Mouse (Mus musculus) urinary bladder, adult 18-20 months (tissue): ENCODE measurements around the gene Tmpo.

Experiments used
- DNase-seq, 2 experiments: peaks; one replicate each; pipeline ENCODE4 v3.0.0; 2022; ENCODE audit warnings: low spot score in 2 of 2, mixed read lengths in 2 of 2

Gene Tmpo

GRCm38 (mm10) chr10:91158442-91158841 lies 22.7 kb downstream of the Tmpo start:
- peak in 1 of 2 experiments; percentile 29 for DNase-seq

GRCm38 (mm10) chr10:91156338-91156737 lies 24.8 kb downstream of the Tmpo start:
- DNase-seq, result no peak

GRCm38 (mm10) chr10:91153894-91154503 lies 27.1 kb downstream of the Tmpo start:
- no peak for DNase-seq

DNA sequence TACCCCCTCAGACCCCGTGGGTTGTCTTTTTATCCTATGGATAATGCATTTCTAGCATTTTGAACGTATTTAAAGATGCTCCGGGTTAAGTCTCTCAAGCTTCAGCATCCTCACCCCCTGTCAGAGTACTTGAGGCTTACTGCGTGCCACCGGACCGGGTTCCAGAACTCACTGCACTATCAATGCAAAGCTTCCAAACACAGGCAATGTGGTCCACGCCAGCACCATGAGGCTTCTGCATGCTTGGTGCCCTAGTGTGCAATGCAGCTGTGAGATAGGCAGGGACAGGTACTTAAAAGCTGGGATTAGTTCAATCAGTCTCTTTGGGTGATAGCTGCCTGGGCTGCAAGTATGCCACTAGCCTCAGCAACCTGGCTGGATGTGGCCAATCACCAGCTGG lies 35.7 kb downstream of the Tmpo start:
- no peak for DNase-seq

DNA sequence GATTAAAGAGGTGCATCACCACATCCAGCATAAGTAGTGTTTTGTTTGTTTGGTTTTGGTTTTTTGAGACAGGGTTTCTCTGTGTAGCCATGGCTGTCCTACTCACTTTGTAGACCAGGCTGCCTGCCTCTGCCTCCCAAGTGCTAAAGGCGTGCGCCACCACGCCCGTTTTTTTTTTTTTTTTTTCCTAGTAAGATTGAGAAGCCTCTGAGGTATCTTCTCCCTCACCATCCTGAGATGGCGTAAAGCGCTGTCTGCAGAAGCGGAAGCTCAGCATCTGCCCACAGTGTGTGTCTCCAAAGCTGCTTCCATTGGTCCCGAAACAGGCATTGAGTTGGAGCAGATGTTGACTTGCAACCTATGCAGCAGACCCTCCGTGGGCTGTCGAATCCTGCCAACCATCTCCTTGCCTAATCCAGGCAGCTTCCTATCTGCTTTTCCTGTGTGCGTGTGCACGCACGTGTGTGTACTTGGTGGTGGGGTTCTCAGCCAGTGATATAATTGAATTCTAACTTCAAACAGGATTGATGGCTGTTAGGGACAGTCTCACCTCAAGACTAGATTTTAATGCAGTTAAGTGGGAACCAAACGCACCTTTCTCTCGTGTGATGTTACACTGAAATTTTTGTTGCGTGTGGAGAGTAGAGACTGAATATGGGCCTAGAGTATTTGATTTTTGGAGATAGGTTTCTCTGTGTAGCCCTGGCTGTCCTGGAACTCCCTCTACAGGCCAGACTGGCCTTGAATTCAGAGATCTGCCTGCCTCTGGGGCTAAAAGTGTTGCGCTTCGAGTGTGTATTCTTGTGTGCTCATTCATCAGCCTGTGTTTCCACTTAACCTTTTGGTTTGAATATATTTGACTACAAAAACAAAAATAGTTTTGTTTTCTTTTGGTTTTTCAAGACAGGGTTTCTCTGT lies 37.5 kb downstream of the Tmpo start:
- DNase-seq, result no peak

GRCm38 (mm10) chr10:91142654-91143191 lies 38.4 kb downstream of the Tmpo start:
- DNase-seq, result no peak

GRCm38 (mm10) chr10:91141564-91141963 lies 39.6 kb downstream of the Tmpo start:
- no peak for DNase-seq

DNA sequence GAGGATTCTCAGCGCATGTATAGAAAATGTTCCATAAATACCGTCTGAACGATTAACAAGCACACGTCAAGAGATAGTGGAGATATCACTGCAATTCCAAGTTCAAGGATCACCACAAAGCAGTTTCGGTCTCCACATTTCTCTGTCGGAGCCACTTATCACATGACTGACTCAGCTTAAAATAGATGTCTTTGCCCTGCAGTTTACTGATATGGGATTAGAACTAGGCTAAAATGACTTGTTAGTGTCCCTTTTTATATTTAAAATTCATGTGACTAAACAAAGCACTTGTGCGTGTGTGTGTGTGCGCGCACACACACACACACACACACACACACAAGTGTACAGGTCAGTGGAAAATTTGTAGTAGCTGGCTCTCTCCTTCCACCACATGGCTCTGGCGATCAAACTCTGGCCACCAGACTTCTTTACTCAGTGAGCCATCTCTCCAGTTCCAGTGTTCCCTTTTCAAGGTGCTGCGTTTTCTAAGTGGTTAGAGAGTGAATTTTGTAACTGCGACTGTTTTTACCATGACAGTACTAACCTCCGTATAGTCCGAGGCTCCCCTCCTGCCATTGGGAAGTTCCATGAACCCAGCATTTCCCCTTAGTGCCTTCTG lies 41.9 kb downstream of the Tmpo start:
- no peak for DNase-seq

DNA sequence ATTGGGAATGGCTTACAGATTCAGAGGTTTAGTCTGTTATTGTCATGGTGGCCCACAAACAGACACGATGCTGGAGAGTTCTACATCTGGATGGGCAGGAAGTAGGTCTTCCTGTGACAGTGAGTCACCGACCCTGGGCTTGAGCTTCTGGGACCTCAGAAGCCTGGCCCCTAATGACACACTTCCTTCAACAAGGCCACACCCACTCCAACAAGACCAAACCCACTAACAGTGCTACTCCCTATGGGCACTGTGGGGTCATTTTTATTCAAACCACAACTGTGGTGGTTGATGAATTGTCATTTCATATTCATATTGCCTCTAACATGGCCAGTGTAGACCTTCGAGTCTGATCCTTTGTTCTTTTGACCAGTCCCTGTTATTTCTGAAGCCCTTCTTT lies 42.8 kb downstream of the Tmpo start:
- DNase-seq, result no peak

- DNase-seq, result no peak
These were observed 43.7 kb downstream of the Tmpo start for GRCm38 (mm10) chr10:91137400-91137799.

- DNase-seq, result no peak
These were observed 45.7 kb downstream of the Tmpo start for GRCm38 (mm10) chr10:91135302-91135972.

- no peak for DNase-seq
These were observed 49.5 kb downstream of the Tmpo start for GRCm38 (mm10) chr10:91131565-91131964.

- no peak for DNase-seq
These were observed 50.3 kb downstream of the Tmpo start for GRCm38 (mm10) chr10:91130792-91131191.

GRCm38 (mm10) chr10:91128551-91129160 lies 52.5 kb downstream of the Tmpo start:
- DNase-seq, result no peak

- no peak for DNase-seq
These were observed 53.7 kb downstream of the Tmpo start for GRCm38 (mm10) chr10:91127395-91127794.

DNA sequence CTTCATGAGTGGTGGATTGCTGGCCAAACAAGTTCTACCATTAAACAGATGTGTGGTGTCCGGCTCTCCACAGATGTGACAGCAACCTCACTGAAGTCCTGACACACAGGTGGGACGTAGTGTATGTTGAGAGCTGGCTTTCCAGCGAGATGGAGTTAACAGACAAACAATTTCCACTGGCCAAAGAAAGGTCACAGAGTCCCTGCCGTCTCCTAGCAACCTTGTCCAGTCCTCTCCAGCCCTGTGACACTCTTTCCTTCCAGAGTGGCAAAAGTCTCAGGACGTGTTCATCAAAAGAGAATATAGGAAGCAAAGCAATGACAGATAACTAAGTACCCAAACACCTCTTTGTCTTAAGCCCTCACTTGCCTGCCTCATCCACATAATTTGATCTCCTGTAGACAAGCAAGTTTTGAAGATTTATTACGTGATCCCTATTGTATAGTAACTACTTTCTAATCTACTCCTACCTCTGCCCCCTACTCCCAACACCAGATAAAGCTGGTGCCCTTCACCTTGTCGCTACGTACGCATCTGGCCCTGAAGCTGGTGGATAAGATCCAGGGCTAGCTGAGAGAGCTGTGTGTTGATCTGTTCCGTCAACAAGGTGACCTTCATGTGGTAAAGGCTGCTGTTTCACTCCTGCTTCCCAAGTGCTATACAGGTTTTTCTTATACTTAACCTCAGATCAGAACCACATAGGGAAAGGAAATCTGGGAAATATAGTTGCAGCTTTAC lies 54.3 kb downstream of the Tmpo start:
- no peak for DNase-seq

DNA sequence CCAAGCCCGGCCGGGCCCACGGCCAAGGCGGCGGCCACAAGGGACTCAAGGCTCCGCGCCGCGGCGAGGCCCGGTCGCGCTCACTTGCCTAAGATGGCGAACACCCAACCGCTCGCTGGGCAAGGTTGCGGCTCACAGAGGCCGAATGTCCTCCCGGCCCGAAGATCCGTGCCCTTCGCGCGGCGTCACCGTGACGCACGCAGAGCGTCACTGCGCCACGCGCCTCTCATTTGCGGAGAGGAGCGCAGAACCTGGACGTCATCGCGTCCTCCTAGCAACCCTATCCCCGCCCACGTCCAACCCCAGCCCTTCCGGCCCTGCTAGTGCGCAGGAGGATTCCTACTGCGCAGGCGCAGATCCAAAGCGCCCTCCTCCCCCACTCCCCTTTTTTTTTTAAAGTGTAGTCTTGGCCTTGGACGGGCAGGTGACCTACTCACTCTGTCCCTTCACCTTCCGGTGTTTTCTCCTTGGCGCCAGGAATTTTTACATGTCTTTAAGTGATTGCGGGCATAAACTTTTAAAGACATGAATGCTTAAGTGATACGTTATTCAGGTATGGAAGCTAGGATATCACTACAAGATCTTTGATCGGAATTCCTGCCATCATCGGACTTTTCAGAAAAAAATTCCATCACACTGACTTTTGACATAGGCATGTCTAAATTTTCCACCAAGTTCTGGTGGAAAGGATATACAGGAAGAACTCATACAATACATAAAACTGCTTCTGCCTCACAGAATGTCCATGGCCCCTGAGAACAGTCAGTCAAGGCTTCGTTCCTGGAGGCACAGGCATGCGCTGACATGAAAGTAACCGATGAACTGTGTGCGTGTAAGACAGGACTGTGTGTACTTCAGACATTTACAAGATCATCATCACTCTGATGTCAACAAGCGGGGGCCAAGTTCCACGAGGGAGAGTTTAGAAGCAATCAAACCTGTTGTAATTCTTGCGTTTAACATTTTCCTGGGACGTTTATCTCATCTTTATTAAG lies 57.0 kb downstream of the Tmpo start, which contains the start of gene Slc25a3:
Gene Slc25a3 (minus strand): TSS at position 232 of the 995 bp plus-strand sequence.
- DNase-seq, result peak; percentile 90 to 98

DNA sequence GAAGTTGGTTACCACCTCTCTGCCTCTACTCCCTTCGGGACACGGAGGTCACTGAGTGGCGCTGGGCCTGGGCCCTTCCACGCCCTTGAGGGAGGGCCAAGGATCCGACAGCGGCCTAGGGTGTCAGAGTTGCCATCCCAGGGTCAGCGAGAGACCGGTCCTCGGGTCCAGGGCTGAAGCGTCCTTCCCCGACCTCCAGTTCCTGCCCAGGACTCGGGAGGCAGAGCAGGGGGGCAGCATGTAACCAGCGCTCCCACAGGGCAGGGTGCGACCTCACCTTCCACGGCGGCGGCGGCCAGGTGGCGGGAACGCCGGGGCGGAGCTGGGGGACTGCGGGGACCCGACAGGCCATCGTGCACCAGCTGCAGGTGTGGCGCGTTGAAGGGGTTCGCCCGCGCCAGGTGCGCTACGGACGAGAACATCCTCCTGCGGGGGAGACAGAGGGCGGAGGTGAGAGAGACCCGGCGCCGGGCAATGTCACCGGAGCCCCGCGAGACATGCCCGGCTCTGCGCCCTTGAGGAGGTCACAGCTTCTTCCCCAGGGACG lies 57.8 kb downstream of the Tmpo start:
- peak in 1 of 2 experiments; percentile 15 for DNase-seq

GRCm38 (mm10) chr10:91122646-91123045 lies 58.5 kb downstream of the Tmpo start:
- no peak for DNase-seq
